Mouse (Mus musculus): ENCODE data around the gene Agpat2. TPM values are rescaled to one million over a fixed set of nuclear protein-coding genes. Genes with fewer than 3 reads are reported as not detected.

Gene Agpat2
- polyA plus RNA-seq, 1 experiment from 2014 or later: 7.3 TPM

GRCm38 (mm10) chr2:26595725-26596435 lies 8.3 kb downstream of the Agpat2 start:
- Histone ChIP-seq H3K4me3 (ENCODE audit: low read depth, low read length) (no peak overlapping the region), H3K27ac (ENCODE audit: low read depth, low read length) (no peak overlapping the region), H3K4me2 (replicated peaks; ENCODE audit: low read depth, low read length) (no peak overlapping the region), H3K9ac (ENCODE audit: low read depth, low read length) (no peak overlapping the region), H3K9me3 (ENCODE audit: control insufficient read depth, low read length) (no peaks in the 10 kb centered on the region), H3K4me1 (replicated peaks; ENCODE audit: control insufficient read depth, insufficient read depth, low read length) (no peaks in the 10 kb centered on the region), H3K36me3 (ENCODE audit: control insufficient read depth, insufficient read depth, low read length) (no peaks in the 10 kb centered on the region), H3K27me3 (ENCODE audit: control insufficient read depth, insufficient read depth, low read length) (no peaks in the 10 kb centered on the region; the same call in 1 of the 2 replicates)
- 83% methylated on average over 11 of the region's 11 CpGs for WGBS
- ATAC-seq (ENCODE audit: low FRiP score): no peak
- DNase-seq (ENCODE audit: low spot score): no peak

- 77% methylated on average over 6 of the region's 6 CpGs for WGBS
- Histone ChIP-seq H3K36me3 (ENCODE audit: control insufficient read depth, insufficient read depth, low read length) (no peaks in the 10 kb centered on the region), H3K27ac (ENCODE audit: low read depth, low read length) (no peak overlapping the region), H3K4me1 (replicated peaks; ENCODE audit: control insufficient read depth, insufficient read depth, low read length) (no peaks in the 10 kb centered on the region), H3K9ac (ENCODE audit: low read depth, low read length) (no peak overlapping the region), H3K4me2 (replicated peaks; ENCODE audit: low read depth, low read length) (no peak overlapping the region), H3K4me3 (ENCODE audit: low read depth, low read length) (no peak overlapping the region), H3K27me3 (ENCODE audit: control insufficient read depth, insufficient read depth, low read length) (no peaks in the 10 kb centered on the region; the same call in 1 of the 2 replicates), H3K9me3 (ENCODE audit: control insufficient read depth, low read length) (no peaks in the 10 kb centered on the region)
- no peak for ATAC-seq (ENCODE audit: low FRiP score)
- no peak for DNase-seq (ENCODE audit: low spot score)
Observed at GRCm38 (mm10) chr2:26594934-26595724, 9.1 kb downstream of the Agpat2 start.

DNA sequence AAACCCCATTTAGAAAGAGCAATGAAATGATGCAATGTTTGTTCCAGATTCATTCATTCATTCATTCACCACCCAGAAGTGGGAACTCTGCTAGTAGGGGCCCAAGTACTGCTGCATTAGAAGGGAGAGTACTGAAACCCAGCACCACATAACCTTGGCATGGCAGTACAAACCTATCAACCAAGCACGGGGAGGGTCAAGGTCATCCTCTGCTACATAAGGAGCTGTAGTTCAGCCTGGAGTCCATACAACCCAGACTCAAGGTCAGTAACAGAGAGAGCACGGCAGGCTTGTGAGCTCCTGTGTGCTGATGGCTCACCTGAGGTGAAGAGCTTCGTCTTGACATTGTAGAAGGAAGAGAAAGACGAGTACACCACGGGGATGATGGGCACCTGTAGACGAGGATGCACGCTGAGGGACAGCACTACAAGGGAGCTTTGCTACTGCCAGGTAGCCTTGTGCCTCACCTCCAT lies 9.7 kb downstream of the Agpat2 start:
- WGBS: 88% methylated on average over 7 of the region's 7 CpGs
- no peaks in the 10 kb centered on the region for H3K9me3 ChIP-seq (ENCODE audit: control insufficient read depth, low read length)

GRCm38 (mm10) chr2:26594022-26594346 lies 10.2 kb downstream of the Agpat2 start:
- no peak for DNase-seq (ENCODE audit: low spot score)

More for the DNA sequence above, 9.7 kb downstream of the Agpat2 start:
- H3K36me3 ChIP-seq (ENCODE audit: control insufficient read depth, insufficient read depth, low read length): no peaks in the 10 kb centered on the region
- no peak overlapping the region for H3K9ac ChIP-seq (ENCODE audit: low read depth, low read length)
- H3K4me2 ChIP-seq (replicated peaks; ENCODE audit: low read depth, low read length): no peak overlapping the region
- no peaks in the 10 kb centered on the region for H3K4me1 ChIP-seq (replicated peaks; ENCODE audit: control insufficient read depth, insufficient read depth, low read length)
- no peaks in the 10 kb centered on the region; the same call in 1 of the 2 replicates for H3K27me3 ChIP-seq (ENCODE audit: control insufficient read depth, insufficient read depth, low read length)
- no peak for DNase-seq (ENCODE audit: low spot score)
- no peak overlapping the region for H3K27ac ChIP-seq (ENCODE audit: low read depth, low read length)
- no peak for ATAC-seq (ENCODE audit: low FRiP score)
- H3K4me3 ChIP-seq (ENCODE audit: low read depth, low read length): no peak overlapping the region

GRCm38 (mm10) chr2:26593211-26594021 lies 10.8 kb downstream of the Agpat2 start:
- H3K4me1 ChIP-seq (replicated peaks; ENCODE audit: control insufficient read depth, insufficient read depth, low read length): no peaks in the 10 kb centered on the region
- no peaks in the 10 kb centered on the region for H3K36me3 ChIP-seq (ENCODE audit: control insufficient read depth, insufficient read depth, low read length)
- no peak overlapping the region for H3K4me2 ChIP-seq (replicated peaks; ENCODE audit: low read depth, low read length)
- no peak overlapping the region for H3K27ac ChIP-seq (ENCODE audit: low read depth, low read length)
- no peak overlapping the region for H3K4me3 ChIP-seq (ENCODE audit: low read depth, low read length)
- no peaks in the 10 kb centered on the region; the same call in 1 of the 2 replicates for H3K27me3 ChIP-seq (ENCODE audit: control insufficient read depth, insufficient read depth, low read length)
- DNase-seq (ENCODE audit: low spot score): no peak
- H3K9me3 ChIP-seq (ENCODE audit: control insufficient read depth, low read length): no peaks in the 10 kb centered on the region
- WGBS: 78% methylated on average over 9 of the region's 9 CpGs
- ATAC-seq (ENCODE audit: low FRiP score): no peak
- no peak overlapping the region for H3K9ac ChIP-seq (ENCODE audit: low read depth, low read length)

More at GRCm38 (mm10) chr2:26594022-26594346, 10.2 kb downstream of the Agpat2 start:
- no peak for ATAC-seq (ENCODE audit: low FRiP score)
- no peak overlapping the region for H3K4me2 ChIP-seq (replicated peaks; ENCODE audit: low read depth, low read length)
- H3K4me1 ChIP-seq (replicated peaks; ENCODE audit: control insufficient read depth, insufficient read depth, low read length): no peaks in the 10 kb centered on the region
- no peaks in the 10 kb centered on the region for H3K9me3 ChIP-seq (ENCODE audit: control insufficient read depth, low read length)
- 72% methylated on average over 9 of the region's 9 CpGs for WGBS
- H3K36me3 ChIP-seq (ENCODE audit: control insufficient read depth, insufficient read depth, low read length): no peaks in the 10 kb centered on the region
- no peak overlapping the region for H3K4me3 ChIP-seq (ENCODE audit: low read depth, low read length)
- no peaks in the 10 kb centered on the region; the same call in 1 of the 2 replicates for H3K27me3 ChIP-seq (ENCODE audit: control insufficient read depth, insufficient read depth, low read length)
- H3K9ac ChIP-seq (ENCODE audit: low read depth, low read length): no peak overlapping the region
- H3K27ac ChIP-seq (ENCODE audit: low read depth, low read length): no peak overlapping the region

DNA sequence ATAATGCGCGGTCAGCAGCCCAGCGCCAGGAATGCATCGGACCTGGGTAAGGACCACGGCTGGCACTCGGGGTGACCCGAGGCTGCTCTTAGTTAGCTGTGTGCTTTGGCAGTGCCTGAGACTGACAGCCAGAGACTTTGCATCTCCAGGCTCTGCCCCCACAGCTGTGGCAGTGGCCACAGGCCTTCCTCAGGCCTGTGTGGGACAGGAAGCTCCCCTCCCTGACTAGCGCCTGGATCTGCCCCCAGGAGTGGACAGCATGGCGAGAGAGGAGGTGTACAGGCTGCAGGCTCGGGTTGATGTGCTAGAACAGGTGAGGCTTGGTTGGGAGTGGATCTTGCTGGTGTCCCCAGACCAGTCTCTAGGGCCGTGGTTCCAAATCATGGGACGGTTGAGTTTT lies 12.8 kb downstream of the Agpat2 start:
- Histone ChIP-seq H3K4me2 (replicated peaks; ENCODE audit: low read depth, low read length) (no peak overlapping the region), H3K27me3 (ENCODE audit: control insufficient read depth, insufficient read depth, low read length) (no peaks in the 10 kb centered on the region; the same call in 1 of the 2 replicates), H3K9me3 (ENCODE audit: control insufficient read depth, low read length) (no peaks in the 10 kb centered on the region), H3K4me1 (replicated peaks; ENCODE audit: control insufficient read depth, insufficient read depth, low read length) (no peaks in the 10 kb centered on the region), H3K9ac (ENCODE audit: low read depth, low read length) (no peak overlapping the region), H3K36me3 (ENCODE audit: control insufficient read depth, insufficient read depth, low read length) (no peaks in the 10 kb centered on the region), H3K27ac (ENCODE audit: low read depth, low read length) (no peak overlapping the region), H3K4me3 (ENCODE audit: low read depth, low read length) (no peak overlapping the region)
- WGBS: 87% methylated on average over 12 of the region's 12 CpGs
- ATAC-seq (ENCODE audit: low FRiP score): no peak
- no peak for DNase-seq (ENCODE audit: low spot score)

GRCm38 (mm10) chr2:26590962-26591361 lies 13.3 kb downstream of the Agpat2 start:
- Histone ChIP-seq H3K4me3 (ENCODE audit: low read depth, low read length) (no peak overlapping the region), H3K27ac (ENCODE audit: low read depth, low read length) (no peak overlapping the region), H3K27me3 (ENCODE audit: control insufficient read depth, insufficient read depth, low read length) (no peaks in the 10 kb centered on the region; the same call in 1 of the 2 replicates), H3K9me3 (ENCODE audit: control insufficient read depth, low read length) (no peaks in the 10 kb centered on the region), H3K4me2 (replicated peaks; ENCODE audit: low read depth, low read length) (no peak overlapping the region), H3K4me1 (replicated peaks; ENCODE audit: control insufficient read depth, insufficient read depth, low read length) (no peaks in the 10 kb centered on the region), H3K9ac (ENCODE audit: low read depth, low read length) (no peak overlapping the region), H3K36me3 (ENCODE audit: control insufficient read depth, insufficient read depth, low read length) (no peaks in the 10 kb centered on the region)
- DNase-seq (ENCODE audit: low spot score) (no peak), ATAC-seq (ENCODE audit: low FRiP score) (no peak)
- WGBS: 95% methylated on average over 7 of the region's 7 CpGs

DNA sequence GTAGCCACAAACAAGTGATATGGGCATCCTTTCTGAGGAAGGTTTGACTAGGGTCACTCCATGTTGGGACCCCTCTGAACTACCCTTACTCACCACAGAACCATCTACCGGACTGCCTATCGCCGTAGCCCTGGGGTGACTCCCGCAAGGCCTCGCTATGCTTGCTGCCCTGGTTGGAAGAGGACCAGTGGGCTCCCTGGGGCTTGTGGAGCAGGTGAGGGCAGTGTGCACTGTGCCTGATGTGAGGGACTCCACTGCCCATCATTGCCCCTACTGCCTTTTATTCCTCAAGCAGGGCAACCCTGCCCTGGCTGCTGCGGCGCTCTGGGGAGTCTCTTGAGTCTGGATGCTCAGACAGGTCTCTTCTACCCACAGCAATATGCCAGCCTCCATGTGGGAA lies 13.9 kb downstream of the Agpat2 start:
- Histone ChIP-seq H3K4me3 (ENCODE audit: low read depth, low read length) (no peak overlapping the region), H3K27ac (ENCODE audit: low read depth, low read length) (no peak overlapping the region), H3K4me1 (replicated peaks; ENCODE audit: control insufficient read depth, insufficient read depth, low read length) (no peaks in the 10 kb centered on the region), H3K9ac (ENCODE audit: low read depth, low read length) (no peak overlapping the region), H3K27me3 (ENCODE audit: control insufficient read depth, insufficient read depth, low read length) (no peaks in the 10 kb centered on the region; the same call in 1 of the 2 replicates), H3K36me3 (ENCODE audit: control insufficient read depth, insufficient read depth, low read length) (no peaks in the 10 kb centered on the region), H3K9me3 (ENCODE audit: control insufficient read depth, low read length) (no peaks in the 10 kb centered on the region), H3K4me2 (replicated peaks; ENCODE audit: low read depth, low read length) (no peak overlapping the region)
- no peak for ATAC-seq (ENCODE audit: low FRiP score)
- DNase-seq (ENCODE audit: low spot score): no peak
- 94% methylated on average over 7 of the region's 7 CpGs for WGBS
